Mouse (Mus musculus) T-helper 2 cell (primary cell): ENCODE data around the gene Rack1.

ENCODE experiments used
- in situ Hi-C: fragments of 300-600 bp; cut with MboI, MseI; formaldehyde crosslinking; loops from one replicate; pipeline ENCODE4 v1.15.1; 2025; ENCODE audit warnings: high pct_unique_total_duplicates

Gene Rack1

GRCm38 (mm10) chr11:48793184-48793583, 6.9 kb upstream of the Rack1 start:
- in situ Hi-C loops: loop anchor here (5.0 kb wide), 1 partner anchor 59 kb away; no protein-coding TSS in a partner anchor

- in situ Hi-C loops: loop anchor here (5.0 kb wide), 1 partner anchor 302 kb away; no protein-coding TSS in a partner anchor
These were observed 4.9 kb upstream of the Rack1 start for GRCm38 (mm10) chr11:48795221-48795620.

GRCm38 (mm10) chr11:48796290-48796689, 3.8 kb upstream of the Rack1 start:
- in situ Hi-C loops: loop anchor here (5.0 kb wide), 1 partner anchor 301 kb away; no protein-coding TSS in a partner anchor

GRCm38 (mm10) chr11:48797287-48797686, 2.8 kb upstream of the Rack1 start:
- in situ Hi-C loops: loop anchor here (5.0 kb wide), 1 partner anchor 300 kb away; no protein-coding TSS in a partner anchor

DNA sequence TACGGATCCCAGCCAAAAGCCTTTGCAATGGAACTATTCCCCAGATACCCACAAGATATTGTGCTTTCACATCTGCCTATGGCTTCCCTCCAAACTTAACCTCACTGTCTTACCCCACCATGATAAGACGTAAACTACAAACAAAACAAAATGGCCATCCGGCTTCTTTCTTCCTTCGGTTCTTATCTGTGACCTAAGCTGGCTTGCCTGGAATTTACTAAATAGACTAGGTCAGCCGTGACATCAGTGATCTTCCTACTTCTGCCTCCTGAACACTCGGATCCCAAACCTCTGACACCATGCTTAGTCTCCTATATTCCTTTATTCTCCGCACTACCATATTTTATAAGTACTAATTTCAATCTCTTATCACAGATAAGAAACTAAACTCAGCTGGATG, 1.8 kb upstream of the Rack1 start:
- in situ Hi-C loops: loop anchor here (5.0 kb wide), 1 partner anchor 299 kb away; no protein-coding TSS in a partner anchor

- in situ Hi-C loops: loop anchor here (5.0 kb wide), 1 partner anchor 298 kb away; no protein-coding TSS in a partner anchor
These were observed 880 bp upstream of the Rack1 start for GRCm38 (mm10) chr11:48798984-48799920.

GRCm38 (mm10) chr11:48801831-48802772, 2.0 kb downstream of the Rack1 start:
- in situ Hi-C loops: loop anchor here (5.0 to 25.0 kb wide), 2 partner anchors 445 to 910 kb away; partner anchors contain the start of gene Cnot6

- in situ Hi-C loops: loop anchor here (5.0 to 25.0 kb wide), 2 partner anchors 443 to 908 kb away; partner anchors contain the start of gene Cnot6
These were observed 3.9 kb downstream of the Rack1 start for GRCm38 (mm10) chr11:48803988-48804387.

GRCm38 (mm10) chr11:48804922-48805321, 4.8 kb downstream of the Rack1 start:
- in situ Hi-C loops: loop anchor here (5.0 to 25.0 kb wide), 2 partner anchors 442 to 907 kb away; partner anchors contain the start of gene Cnot6

- in situ Hi-C loops: loop anchor here (25.0 kb wide), 1 partner anchor 905 kb away; the partner anchor contains the start of gene Cnot6
These were observed 6.9 kb downstream of the Rack1 start for GRCm38 (mm10) chr11:48806856-48807562.

GRCm38 (mm10) chr11:48807563-48808303, 7.6 kb downstream of the Rack1 start:
- in situ Hi-C loops: loop anchor here (25.0 kb wide), 1 partner anchor 905 kb away; the partner anchor contains the start of gene Cnot6

DNA sequence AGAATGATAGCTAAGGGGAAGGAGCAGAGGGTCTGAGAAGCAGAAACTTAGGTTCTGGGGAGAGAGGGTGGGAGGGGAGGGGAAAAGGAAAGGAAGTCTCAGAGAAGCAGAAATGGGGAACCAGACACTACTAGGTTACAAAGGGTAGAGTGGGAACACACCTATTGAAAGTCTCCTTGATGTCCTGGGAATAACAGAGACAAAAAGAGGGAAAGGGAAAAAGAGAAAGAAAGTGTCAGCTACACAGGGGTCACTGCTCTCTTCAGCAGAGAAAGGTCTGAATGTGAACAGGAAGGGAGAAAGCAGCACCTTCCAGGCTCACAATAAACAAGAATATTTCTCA, 8.1 kb downstream of the Rack1 start:
- in situ Hi-C loops: loop anchor here (25.0 kb wide), 1 partner anchor 904 kb away; the partner anchor contains the start of gene Cnot6

DNA sequence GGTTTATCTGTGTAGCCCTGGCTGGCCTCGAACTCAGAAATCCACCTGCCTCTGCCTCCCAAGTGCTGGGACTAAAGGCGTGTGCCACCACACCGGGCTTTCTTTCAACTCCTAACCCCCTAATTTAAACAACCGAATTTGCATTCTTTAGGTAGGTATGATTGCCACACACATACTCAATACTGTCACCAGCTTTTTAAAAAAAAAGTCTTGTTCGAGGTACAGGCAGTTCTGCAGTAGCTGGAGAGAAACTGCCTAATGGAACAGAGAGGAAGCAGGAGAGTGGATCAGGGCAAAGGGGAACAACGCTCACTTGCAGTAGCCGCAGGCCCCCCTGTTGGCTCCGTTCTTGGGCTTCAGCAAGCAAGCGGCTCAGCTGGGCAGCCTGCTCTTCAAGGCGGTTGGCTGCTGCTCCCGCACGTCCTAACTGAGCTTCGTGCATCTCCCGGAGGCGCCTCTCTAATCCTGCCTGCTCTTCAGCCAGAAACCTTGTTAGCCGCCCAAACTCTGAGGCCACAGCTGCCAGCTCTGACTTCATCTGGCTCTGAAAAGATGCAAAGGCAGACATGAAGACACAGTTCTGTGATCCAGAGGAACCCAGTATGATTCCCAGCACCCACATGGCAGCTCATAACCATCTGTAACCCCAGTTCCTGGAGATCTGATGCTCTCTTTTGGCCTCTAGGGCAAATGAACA, 8.8 kb downstream of the Rack1 start:
- in situ Hi-C loops: loop anchor here (25.0 kb wide), 1 partner anchor 903 kb away; the partner anchor contains the start of gene Cnot6

DNA sequence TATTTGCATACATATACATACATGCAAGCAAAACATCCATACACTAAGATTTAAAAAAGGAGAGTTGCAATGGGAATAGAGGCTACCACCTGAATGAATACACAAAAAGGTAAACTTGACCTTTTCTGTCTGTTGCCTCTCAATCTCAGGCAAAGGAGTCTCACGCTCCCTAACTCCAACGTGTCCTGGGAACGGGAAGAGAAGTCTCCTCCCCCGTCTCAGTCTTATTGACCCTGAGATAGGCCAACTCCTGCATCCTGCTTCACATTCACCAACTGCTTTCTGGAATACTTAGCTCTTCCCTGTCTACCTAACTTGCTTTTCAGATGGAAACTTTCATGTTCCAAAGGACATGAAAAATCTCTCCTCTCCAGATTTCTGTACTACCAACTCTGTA, 9.3 kb downstream of the Rack1 start:
- in situ Hi-C loops: loop anchor here (25.0 kb wide), 1 partner anchor 903 kb away; the partner anchor contains the start of gene Cnot6

- in situ Hi-C loops: loop anchor here (10.0 to 25.0 kb wide), 2 partner anchors 902 to 1495 kb away; partner anchors contain the start of gene Cnot6
These were observed 10.0 kb downstream of the Rack1 start for GRCm38 (mm10) chr11:48810142-48810541.

DNA sequence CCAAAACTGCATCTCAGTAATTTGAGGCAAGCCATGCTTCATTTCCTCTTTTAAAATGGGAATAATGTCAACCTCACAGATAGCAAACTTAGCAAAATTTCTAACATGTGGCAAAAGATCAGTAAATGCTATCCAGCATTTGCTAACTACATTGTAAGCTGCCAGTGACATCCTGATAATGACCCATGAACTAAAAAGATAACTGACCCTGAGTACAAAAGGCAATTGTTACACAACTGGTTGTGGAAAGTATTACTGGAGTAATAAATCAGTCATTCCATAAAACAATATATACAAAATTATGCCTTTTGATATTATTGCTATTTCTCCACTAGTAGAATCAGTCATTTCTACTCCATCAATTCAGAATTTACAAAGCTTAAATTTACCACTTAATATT, 13.7 kb downstream of the Rack1 start:
- in situ Hi-C loops: loop anchor here (10.0 to 25.0 kb wide), 2 partner anchors 899 to 1491 kb away; partner anchors contain the start of gene Cnot6

DNA sequence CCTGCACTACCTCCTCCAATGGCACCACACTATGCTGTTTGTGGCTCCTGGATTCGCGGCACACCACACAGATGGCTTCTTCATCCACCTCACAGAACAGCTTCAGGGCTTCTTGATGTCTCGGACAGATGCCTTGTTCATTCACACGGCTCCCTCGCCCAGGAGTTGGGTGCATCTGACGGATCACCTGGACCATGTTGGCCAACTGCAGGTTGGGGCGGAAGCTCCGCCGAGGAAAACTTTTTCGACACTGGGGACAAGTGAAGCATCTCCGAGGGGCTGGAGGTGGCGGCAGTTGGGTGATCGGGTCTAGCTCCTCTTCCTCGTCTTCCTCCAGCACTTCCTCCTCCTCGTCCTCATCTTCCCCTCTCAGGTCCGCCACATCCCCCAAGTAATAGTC, 15.7 kb downstream of the Rack1 start:
- in situ Hi-C loops: loop anchor here (5.0 to 25.0 kb wide), 3 partner anchors 41 to 1489 kb away; partner anchors contain the start of gene Cnot6

DNA sequence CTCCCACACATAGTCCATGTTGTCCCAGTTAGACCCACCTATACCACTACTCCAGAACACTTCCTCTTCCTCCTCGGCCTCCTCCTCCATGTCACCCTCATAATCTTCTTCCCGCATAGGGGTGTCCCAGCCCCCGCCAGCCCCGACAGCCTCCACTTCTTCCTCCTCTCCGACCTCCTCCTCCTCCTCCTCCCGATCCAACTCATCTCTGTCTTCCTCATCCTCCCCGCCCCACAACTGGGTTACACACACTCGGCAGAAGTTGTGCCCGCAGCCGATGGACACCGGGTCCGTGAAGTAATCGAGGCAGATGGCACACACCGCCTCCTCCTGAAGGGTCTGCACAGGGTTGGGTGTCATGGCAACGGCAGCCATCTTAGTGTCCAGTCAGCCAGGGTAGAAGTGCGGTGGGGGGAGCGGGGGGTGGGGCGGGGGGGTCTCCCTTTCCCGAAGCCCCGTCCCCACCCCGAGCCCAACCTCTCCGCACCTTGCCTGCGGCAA, 16.2 kb downstream of the Rack1 start:
- in situ Hi-C loops: loop anchor here (5.0 to 25.0 kb wide), 3 partner anchors 41 to 1488 kb away; partner anchors contain the start of gene Cnot6
